Mouse (Mus musculus) adrenal gland, postnatal 4 days (tissue): Measurements from ENCODE around the gene Crebrf. TPM values are rescaled to one million over a fixed set of nuclear protein-coding genes. Genes with fewer than 3 reads are reported as not detected.

ENCODE experiments used
- DNase-seq, 2 experiments: peaks; one replicate each; pipeline ENCODE4 v3.0.0; 2021 to 2022; ENCODE audit warnings: low spot score in 2 of 2, mixed read lengths in 2 of 2
- long read RNA-seq, 2 experiments: library from polyadenylated mRNA; stranded (forward); transcript quantifications; one replicate each; pipeline ENCODE4 v2.0.0; 2021
- total RNA-seq, 2 experiments: library from RNA; stranded (reverse); gene quantifications; 2 replicates each; pipeline ENCODE4 v1.2.3; 2021

The Crebrf gene
- total RNA-seq = 10 to 100 TPM; 47.5 to 51.9 TPM
- long read RNA-seq, experiment 1, partial matches to known transcripts = 0 of 2 reads
- long read RNA-seq, experiment 1, other reads (novel, unspliced or antisense) = 2 of 2 reads
- long read RNA-seq, experiment 2, partial matches to known transcripts = 4 of 9 reads
- long read RNA-seq, experiment 2, other reads (novel, unspliced or antisense) = 5 of 9 reads

GRCm38 (mm10) chr17:26715271-26715758, at the start of gene Crebrf:
TSS of gene Crebrf (plus strand) at chr17:26715650.
- peak; percentile 95 to 97 for DNase-seq

- DNase-seq = no peak
Measured at GRCm38 (mm10) chr17:26671268-26671667, 44.2 kb upstream of the Crebrf start.

DNA sequence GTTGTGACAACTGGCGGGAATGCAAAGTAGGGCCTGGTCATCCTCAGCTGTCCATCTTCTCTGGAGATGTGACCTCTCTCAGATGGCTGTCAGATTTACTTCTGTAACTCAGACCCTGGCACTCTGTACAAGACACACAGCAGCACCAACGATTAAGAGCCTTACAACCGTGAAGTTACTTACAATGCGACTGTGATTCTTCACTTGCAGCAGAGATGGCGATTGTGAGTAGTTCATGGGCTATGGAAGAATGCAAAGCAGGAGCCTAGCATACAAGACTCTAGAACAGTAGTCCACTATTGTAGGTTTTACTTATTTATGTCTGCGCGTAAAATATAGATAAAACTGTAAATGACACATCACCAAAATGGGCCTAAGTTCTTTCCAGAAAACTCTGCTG, 39.6 kb upstream of the Crebrf start:
- no peak for DNase-seq

- DNase-seq = peak; percentile 57 to 78
Measured at GRCm38 (mm10) chr17:26676252-26676615, 39.2 kb upstream of the Crebrf start.

DNA sequence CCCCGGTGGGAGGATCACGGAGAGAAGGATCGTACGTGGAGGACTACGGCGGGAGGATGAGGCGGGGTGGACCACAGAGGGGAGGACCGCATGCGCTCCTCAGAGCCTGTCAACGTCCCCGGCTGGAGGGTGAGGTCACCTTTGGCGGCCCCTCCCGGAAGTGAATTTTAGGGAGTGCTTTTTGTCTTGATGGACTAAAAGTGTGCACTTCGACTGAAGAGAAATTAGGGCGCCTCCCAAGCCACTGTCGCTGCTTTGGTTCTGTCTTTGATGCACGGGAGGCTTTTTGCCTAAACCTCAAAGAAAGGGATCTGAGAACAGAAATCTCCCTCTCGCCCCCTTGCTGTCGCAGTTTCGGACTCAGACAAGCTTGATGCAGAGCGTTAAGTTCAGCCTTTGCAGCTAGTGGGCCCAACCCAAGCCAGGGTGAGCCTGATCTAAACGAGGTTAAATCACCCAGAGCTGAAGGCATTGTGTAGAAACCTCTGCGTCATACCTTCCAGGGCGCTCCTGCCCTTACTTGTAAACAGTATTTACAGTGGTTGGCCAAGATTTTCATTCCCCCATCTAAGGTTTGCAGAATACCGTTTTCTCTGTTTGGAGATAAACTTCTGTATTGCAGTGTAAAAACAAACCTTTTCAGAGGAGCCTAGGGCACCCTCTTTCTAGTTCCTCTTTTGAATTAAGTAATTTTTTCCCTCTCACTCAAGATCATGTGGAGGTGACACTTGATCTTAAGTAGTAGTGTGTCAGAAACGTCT, 38.7 kb upstream of the Crebrf start:
- no peak for DNase-seq

- no peak for DNase-seq
Measured at GRCm38 (mm10) chr17:26677711-26678637, 37.5 kb upstream of the Crebrf start.

GRCm38 (mm10) chr17:26681276-26681675, 34.2 kb upstream of the Crebrf start:
- no peak for DNase-seq

- no peak for DNase-seq
Measured at GRCm38 (mm10) chr17:26686334-26687000, 29.0 kb upstream of the Crebrf start.

DNA sequence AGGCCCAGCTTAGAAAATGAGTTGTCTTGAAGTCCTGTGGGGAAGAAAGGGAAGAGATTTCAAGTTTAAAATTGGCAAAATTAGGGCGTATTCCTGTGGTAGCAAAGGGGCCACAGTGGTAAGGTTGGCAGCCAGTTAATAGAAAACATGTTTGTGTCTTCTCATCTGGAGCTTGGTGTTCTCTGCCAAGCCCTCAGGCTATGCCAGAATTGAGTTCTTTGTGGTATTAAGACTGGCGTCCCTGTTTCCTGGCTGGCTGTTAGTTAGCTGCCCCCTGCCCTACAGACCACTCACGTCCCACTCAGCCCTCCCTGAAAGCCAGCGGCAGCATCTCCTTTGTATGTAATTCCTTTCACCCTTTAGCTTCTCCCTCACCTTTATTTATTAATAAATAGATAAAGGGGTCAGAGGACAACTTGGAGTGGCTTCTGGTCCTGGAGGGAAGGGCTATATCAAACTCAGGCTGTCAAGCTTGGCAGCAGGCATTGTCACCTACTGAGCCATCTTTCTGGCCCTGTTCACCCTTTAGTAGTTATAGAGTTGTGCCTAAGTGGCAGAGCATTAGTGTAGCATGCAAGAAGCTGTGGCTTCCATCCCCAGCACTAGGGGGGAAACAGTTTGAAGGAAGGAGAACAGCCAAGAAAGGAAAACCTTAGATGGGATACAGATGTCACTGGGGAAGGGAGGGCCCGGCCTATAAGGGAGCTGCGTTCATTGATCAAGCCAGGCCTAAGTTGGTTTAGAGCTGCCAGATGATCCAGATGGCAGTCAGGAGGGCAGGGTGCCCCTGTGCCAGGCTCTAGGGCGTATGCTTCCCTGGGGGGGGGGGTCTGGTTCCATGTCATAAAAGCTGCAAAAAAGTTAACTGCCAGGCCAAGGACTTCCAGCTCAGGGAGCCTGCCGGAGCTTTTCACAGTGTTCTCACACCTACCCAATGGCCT, 26.4 kb upstream of the Crebrf start:
- no peak for DNase-seq

GRCm38 (mm10) chr17:26689810-26690209, 25.6 kb upstream of the Crebrf start:
- DNase-seq = no peak

- no peak for DNase-seq
Measured at GRCm38 (mm10) chr17:26690236-26690635, 25.2 kb upstream of the Crebrf start.

DNA sequence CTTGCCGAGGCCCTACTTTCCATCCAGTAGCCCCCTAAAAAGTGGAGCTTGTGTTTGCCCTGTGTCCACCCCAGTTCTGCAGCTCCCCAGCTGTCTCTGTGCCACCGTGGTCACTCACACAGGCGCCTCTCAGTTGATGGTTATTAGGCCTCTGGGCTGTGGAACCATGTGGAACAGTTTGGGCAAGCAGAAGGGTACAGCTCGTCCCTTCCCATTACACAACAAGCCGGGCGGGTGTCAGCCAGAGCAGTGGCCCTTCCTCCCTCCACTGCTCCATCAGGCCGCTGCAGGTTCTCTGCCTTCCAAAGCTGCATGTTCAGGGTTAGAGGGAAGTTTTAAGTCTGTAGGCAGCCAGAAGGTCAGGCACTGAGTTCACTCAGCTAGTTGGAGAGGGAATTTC, 24.3 kb upstream of the Crebrf start:
- no peak for DNase-seq

GRCm38 (mm10) chr17:26693424-26693823, 22.0 kb upstream of the Crebrf start:
- no peak for DNase-seq

- DNase-seq = no peak
Measured at GRCm38 (mm10) chr17:26694171-26694570, 21.3 kb upstream of the Crebrf start.

- no peak for DNase-seq
Measured at GRCm38 (mm10) chr17:26695193-26695592, 20.3 kb upstream of the Crebrf start.

DNA sequence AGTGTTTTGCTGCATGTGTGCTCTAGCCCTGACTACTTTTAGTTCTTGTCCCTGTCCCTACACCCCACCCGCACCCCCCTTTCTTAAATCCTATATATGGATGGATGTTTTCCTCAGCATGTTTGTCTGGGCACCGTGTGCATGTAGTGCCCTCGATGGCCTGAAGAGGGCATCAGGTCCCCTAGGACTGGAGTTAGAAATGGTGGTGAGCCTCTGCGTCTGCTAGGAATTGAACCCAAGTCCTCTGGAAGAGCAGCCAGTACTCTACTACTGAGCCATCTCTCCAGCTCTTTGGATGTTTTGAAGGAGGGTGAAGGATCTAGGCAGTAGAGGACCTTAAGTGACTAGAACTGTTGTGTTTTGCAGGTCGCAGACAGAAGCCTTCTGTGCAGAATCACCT, 16.6 kb upstream of the Crebrf start:
- no peak for DNase-seq

DNA sequence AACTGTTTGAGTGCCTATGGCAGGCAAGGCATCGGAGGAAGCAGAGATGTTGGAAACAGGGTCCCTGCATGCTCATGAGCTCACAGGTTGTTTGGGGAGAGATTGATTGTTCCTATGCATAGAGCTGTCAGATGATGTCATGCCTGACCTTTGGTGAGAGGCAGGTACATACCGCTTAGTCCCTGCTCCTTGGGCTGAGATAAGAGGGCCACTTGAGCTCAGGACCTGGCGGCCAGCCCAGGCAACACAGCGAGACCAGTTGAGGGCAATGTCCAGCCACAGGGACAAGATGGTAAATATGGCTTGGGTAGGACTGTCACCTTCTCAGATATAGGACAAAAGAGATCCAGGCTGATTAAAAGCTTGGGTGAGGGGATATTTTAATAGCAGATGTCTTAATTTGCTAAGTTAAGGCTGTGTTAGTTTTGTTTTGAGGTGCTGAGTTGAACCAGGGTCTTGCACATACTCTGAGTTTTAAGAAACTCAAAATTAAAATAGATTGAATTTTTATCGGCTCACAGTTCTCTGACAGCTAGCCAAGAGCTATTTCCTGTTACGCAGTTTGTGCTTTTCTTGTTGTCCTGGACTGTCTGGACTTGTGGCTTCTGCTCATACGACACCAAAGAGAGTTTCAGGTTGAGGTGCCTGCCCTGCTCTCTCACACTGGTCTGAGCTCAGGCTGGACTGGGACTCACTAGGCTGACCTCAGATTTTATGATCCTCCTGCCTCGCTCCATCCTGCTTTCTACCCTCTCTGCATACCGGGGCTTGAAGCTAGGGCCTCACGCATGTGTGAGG, 15.4 kb upstream of the Crebrf start:
- no peak for DNase-seq

GRCm38 (mm10) chr17:26701565-26701964, 13.9 kb upstream of the Crebrf start:
- DNase-seq = no peak

GRCm38 (mm10) chr17:26702621-26703020, 12.8 kb upstream of the Crebrf start:
- no peak for DNase-seq
